Mouse (Mus musculus): Measurements from ENCODE around the gene Mpdz. TPM values are rescaled to one million over a fixed set of nuclear protein-coding genes. Genes with fewer than 3 reads are reported as not detected.

Mpdz gene
- total and polyA plus RNA-seq, 3 experiments = 19.3 to 59.6 (median 57.7) TPM

DNA sequence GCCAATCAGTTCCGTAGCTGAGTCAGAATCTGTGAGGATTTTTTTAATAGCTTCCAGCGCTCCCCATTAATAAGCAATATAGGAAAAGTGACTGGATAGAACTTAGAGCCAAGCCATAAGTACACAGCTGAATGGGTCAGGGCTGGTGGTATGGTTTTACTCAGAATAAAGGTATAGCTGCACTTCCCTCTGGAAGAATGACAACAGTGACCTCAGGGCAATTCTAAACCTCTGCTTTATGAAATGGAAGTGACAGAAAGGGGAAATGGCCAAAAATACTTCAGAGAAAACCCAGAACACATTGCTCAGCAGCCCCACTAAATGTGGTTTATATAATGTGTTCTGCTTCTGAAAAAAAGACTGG is 109.0 kb downstream of the Mpdz start:
- no peak overlapping the region for H3K27ac ChIP-seq
- TF ChIP-seq POLR2A (IDR thresholded peaks at IDR 0.05; ENCODE audit: insufficient read depth, low read depth, low read length) (no peak), CTCF (IDR thresholded peaks at IDR 0.05) (no peak), EP300 (IDR thresholded peaks at IDR 0.05; ENCODE audit: insufficient read depth, low read depth, low read length) (no peak)
- no peaks in the 10 kb centered on the region for H3K79me2 ChIP-seq (replicated peaks; ENCODE audit: control insufficient read depth, insufficient read depth, low read length)
- H3K4me3 ChIP-seq = no peak overlapping the region
- DNase-seq = no peak
- WGBS = 83% methylated on average over 2 of the region's 2 CpGs
- H3K4me1 ChIP-seq (ENCODE audit: control insufficient read depth, insufficient read depth, low read length) = no peaks in the 10 kb centered on the region; the same call in 1 of the 2 replicates
- no peaks in the 10 kb centered on the region; the same call in 1 of the 2 replicates for H3K36me3 ChIP-seq (ENCODE audit: control insufficient read depth, insufficient read depth, low read length)
- H3K27me3 ChIP-seq (ENCODE audit: control insufficient read depth, insufficient read depth, low read length) = no peaks in the 10 kb centered on the region
- no peak overlapping the region for H3K9ac ChIP-seq (ENCODE audit: low read depth, low read length)
- intact Hi-C loops (cut with DNase I) = no loop called here

DNA sequence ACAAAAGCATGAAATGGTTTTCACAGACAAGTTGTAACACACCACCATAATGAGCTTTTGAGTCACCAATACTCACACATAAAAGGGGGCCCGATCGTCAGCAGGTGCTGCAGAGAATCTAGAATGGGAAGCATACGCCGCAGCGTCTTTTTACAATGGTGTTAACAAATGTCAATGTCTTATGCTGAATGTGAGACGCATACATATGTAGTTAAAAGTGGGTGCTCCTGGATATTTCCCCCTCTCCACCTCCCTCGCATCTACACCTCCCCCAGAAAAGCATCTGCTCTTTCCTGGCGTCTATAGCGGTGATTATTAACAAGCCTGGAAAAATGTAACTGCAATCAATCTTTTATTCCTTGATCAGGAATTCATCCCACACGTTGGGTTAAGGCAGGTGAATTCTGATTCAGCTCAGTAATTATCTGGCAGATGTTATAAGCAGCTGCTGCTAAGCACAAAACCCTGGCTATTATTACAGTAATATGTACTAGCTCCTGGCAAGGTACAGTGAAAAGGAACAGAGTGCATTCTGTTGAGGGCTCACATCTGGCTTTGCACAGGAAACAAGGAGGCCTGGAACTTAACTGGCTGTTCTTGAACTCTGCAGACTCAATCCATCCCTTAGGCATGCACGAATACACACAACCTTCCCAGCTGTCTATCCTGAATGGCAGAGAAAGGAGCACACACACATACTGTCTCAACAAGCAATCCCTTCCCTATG is 109.6 kb downstream of the Mpdz start:
- 77% methylated on average over 11 of the region's 11 CpGs for WGBS
- H3K27ac ChIP-seq = no peak overlapping the region
- intact Hi-C loops (cut with DNase I) = no loop called here

DNA sequence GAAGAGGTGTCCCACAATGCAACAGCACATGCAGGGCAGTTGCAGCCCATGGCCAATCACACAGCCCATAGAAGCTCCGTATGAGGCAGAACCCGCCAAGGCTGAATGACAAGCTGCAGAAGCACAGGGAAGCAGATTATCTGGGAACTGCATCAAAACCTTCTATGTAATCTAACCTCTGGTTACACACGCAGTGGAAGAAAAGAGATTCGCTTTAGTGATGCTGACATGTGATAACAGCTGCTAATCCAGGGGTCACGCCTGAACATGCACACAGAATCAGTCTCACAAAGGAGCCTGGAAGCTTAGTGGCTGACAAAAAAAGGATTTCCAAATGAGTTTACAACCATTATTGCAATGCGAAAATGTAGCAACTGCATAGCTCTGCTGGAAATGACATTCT is 110.2 kb downstream of the Mpdz start:
- WGBS = 83% methylated on average over 6 of the region's 6 CpGs
- Histone ChIP-seq H3K27ac (no peak overlapping the region), H3K27me3 (ENCODE audit: control insufficient read depth, insufficient read depth, low read length) (no peaks in the 10 kb centered on the region), H3K9ac (ENCODE audit: low read depth, low read length) (no peak overlapping the region), H3K4me3 (no peak overlapping the region), H3K36me3 (ENCODE audit: control insufficient read depth, insufficient read depth, low read length) (no peaks in the 10 kb centered on the region; the same call in 1 of the 2 replicates), H3K79me2 (replicated peaks; ENCODE audit: control insufficient read depth, insufficient read depth, low read length) (no peaks in the 10 kb centered on the region), H3K4me1 (ENCODE audit: control insufficient read depth, insufficient read depth, low read length) (no peaks in the 10 kb centered on the region; the same call in 1 of the 2 replicates)
- intact Hi-C loops (cut with DNase I) = no loop called here
- no peak for DNase-seq
- no peak for TF ChIP-seq POLR2A (IDR thresholded peaks at IDR 0.05; ENCODE audit: insufficient read depth, low read depth, low read length)
- no peak for TF ChIP-seq EP300 (IDR thresholded peaks at IDR 0.05; ENCODE audit: insufficient read depth, low read depth, low read length)
- TF ChIP-seq CTCF (IDR thresholded peaks at IDR 0.05) = no peak

More for the DNA sequence above, 109.6 kb downstream of the Mpdz start:
- Histone ChIP-seq H3K36me3 (ENCODE audit: control insufficient read depth, insufficient read depth, low read length) (no peaks in the 10 kb centered on the region; the same call in 1 of the 2 replicates), H3K4me3 (no peak overlapping the region), H3K4me1 (ENCODE audit: control insufficient read depth, insufficient read depth, low read length) (no peaks in the 10 kb centered on the region; the same call in 1 of the 2 replicates), H3K9ac (ENCODE audit: low read depth, low read length) (no peak overlapping the region), H3K79me2 (replicated peaks; ENCODE audit: control insufficient read depth, insufficient read depth, low read length) (no peaks in the 10 kb centered on the region), H3K27me3 (ENCODE audit: control insufficient read depth, insufficient read depth, low read length) (no peaks in the 10 kb centered on the region)
- no peak for TF ChIP-seq CTCF (IDR thresholded peaks at IDR 0.05)
- TF ChIP-seq POLR2A (IDR thresholded peaks at IDR 0.05; ENCODE audit: insufficient read depth, low read depth, low read length) = no peak
- no peak for TF ChIP-seq EP300 (IDR thresholded peaks at IDR 0.05; ENCODE audit: insufficient read depth, low read depth, low read length)
- no peak for DNase-seq

- Histone ChIP-seq H3K4me3 (no peak overlapping the region), H3K36me3 (ENCODE audit: control insufficient read depth, insufficient read depth, low read length) (no peaks in the 10 kb centered on the region), H3K27me3 (ENCODE audit: control insufficient read depth, insufficient read depth, low read length) (no peaks in the 10 kb centered on the region), H3K79me2 (replicated peaks; ENCODE audit: control insufficient read depth, insufficient read depth, low read length) (no peaks in the 10 kb centered on the region), H3K9ac (ENCODE audit: low read depth, low read length) (no peak overlapping the region), H3K27ac (no peak overlapping the region), H3K4me1 (ENCODE audit: control insufficient read depth, insufficient read depth, low read length) (no peaks in the 10 kb centered on the region)
- no peak for DNase-seq
- 91% methylated on average over 2 of the region's 2 CpGs for WGBS
- intact Hi-C loops (cut with DNase I) = no loop called here
- TF ChIP-seq POLR2A (IDR thresholded peaks at IDR 0.05; ENCODE audit: insufficient read depth, low read depth, low read length) = no peak
- TF ChIP-seq EP300 (IDR thresholded peaks at IDR 0.05; ENCODE audit: insufficient read depth, low read depth, low read length) = no peak
- no peak for TF ChIP-seq CTCF (IDR thresholded peaks at IDR 0.05)
Observed at GRCm38 (mm10) chr4:81327694-81328093, 114.9 kb downstream of the Mpdz start.

GRCm38 (mm10) chr4:81323853-81324252 is 118.8 kb downstream of the Mpdz start:
- Histone ChIP-seq H3K27ac (no peak overlapping the region), H3K79me2 (replicated peaks; ENCODE audit: control insufficient read depth, insufficient read depth, low read length) (no peaks in the 10 kb centered on the region), H3K9ac (ENCODE audit: low read depth, low read length) (no peak overlapping the region), H3K4me3 (no peak overlapping the region), H3K4me1 (ENCODE audit: control insufficient read depth, insufficient read depth, low read length) (no peaks in the 10 kb centered on the region), H3K27me3 (ENCODE audit: control insufficient read depth, insufficient read depth, low read length) (no peaks in the 10 kb centered on the region), H3K36me3 (ENCODE audit: control insufficient read depth, insufficient read depth, low read length) (no peaks in the 10 kb centered on the region; the same call in 1 of the 2 replicates)
- no peak for DNase-seq
- TF ChIP-seq CTCF (IDR thresholded peaks at IDR 0.05) (no peak), EP300 (IDR thresholded peaks at IDR 0.05; ENCODE audit: insufficient read depth, low read depth, low read length) (no peak), POLR2A (IDR thresholded peaks at IDR 0.05; ENCODE audit: insufficient read depth, low read depth, low read length) (no peak)
- intact Hi-C loops (cut with DNase I) = no loop called here
- WGBS = 95% methylated on average over 4 of the region's 4 CpGs

DNA sequence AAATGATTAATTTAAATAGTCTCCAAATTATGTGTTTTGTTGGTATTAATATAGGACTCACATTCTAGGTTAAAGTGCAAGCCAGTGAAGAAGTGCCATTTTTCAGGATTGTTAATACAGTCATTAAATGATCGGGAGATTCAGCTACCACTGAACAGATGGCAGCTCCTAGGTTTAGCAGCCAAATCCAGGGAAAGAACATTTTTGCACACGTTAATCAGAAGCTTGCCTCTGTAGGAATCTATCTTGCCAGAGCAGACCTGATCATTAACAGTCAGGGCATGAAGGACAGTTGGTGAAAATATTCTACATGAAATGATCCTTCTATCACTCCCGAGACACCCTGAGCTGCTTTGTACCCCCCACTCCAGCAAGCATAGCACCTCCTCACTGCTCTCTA is 120.4 kb downstream of the Mpdz start:
- H3K27me3 ChIP-seq (ENCODE audit: control insufficient read depth, insufficient read depth, low read length) = no peaks in the 10 kb centered on the region
- no peaks in the 10 kb centered on the region for H3K79me2 ChIP-seq (replicated peaks; ENCODE audit: control insufficient read depth, insufficient read depth, low read length)
- H3K4me3 ChIP-seq = no peak overlapping the region
- intact Hi-C loops (cut with DNase I) = no loop called here
- no peak for DNase-seq
- no peaks in the 10 kb centered on the region for H3K4me1 ChIP-seq (ENCODE audit: control insufficient read depth, insufficient read depth, low read length)
- H3K9ac ChIP-seq (ENCODE audit: low read depth, low read length) = no peak overlapping the region
- TF ChIP-seq EP300 (IDR thresholded peaks at IDR 0.05; ENCODE audit: insufficient read depth, low read depth, low read length) (no peak), POLR2A (IDR thresholded peaks at IDR 0.05; ENCODE audit: insufficient read depth, low read depth, low read length) (no peak), CTCF (IDR thresholded peaks at IDR 0.05) (no peak)
- no peaks in the 10 kb centered on the region; the same call in 1 of the 2 replicates for H3K36me3 ChIP-seq (ENCODE audit: control insufficient read depth, insufficient read depth, low read length)
- no peak overlapping the region for H3K27ac ChIP-seq
- 96% methylated on average over 3 of the region's 3 CpGs for WGBS

Measured in heart, adult 2 months (tissue).